Mouse (Mus musculus) heart, embryonic 16.5 days (tissue): Measurements from ENCODE around the gene Svep1. TPM values are rescaled to one million over a fixed set of nuclear protein-coding genes. Genes with fewer than 3 reads are reported as not detected.

Experiments used
- ATAC-seq: fragments of 200-750 bp; cut with Nextera tagmentation; replicated peaks from 2 replicates; pipeline ENCODE4 v1.8.0; 2017; ENCODE audit warnings: moderate number of reproducible peaks; ENCODE audit not compliant: insufficient read depth, low FRiP score; ENCODE audit errors: extremely low read depth
- H3K27ac ChIP-seq: fragments of 300-500 bp; sonication (generic); 2 replicates; pipeline ENCODE4 v1.5.1; 2014; ENCODE audit warnings: mild to moderate bottlenecking, low read length, control low read depth, moderate library complexity
- H3K27me3 ChIP-seq: fragments of 300-500 bp; sonication (generic); 2 replicates; pipeline ENCODE4 v1.6.1; 2014; ENCODE audit warnings: low read length, mixed read lengths; ENCODE audit not compliant: control insufficient read depth, insufficient read depth
- H3K36me3 ChIP-seq: fragments of 300-500 bp; sonication (generic); 2 replicates; pipeline ENCODE4 v1.6.1; 2014; ENCODE audit not compliant: control insufficient read depth, insufficient read depth
- H3K4me1 ChIP-seq: fragments of 300-500 bp; sonication (generic); 2 replicates; pipeline ENCODE4 v1.6.1; 2014; ENCODE audit warnings: low read length, mixed read lengths; ENCODE audit not compliant: control insufficient read depth, insufficient read depth
- H3K4me2 ChIP-seq: fragments of 300-500 bp; sonication (generic); 2 replicates; pipeline ENCODE4 v1.6.1; 2014; ENCODE audit warnings: low read depth, mild to moderate bottlenecking, control low read depth, low read length
- H3K4me3 ChIP-seq: fragments of 300-500 bp; sonication (generic); 2 replicates; pipeline ENCODE4 v1.5.1; 2014; ENCODE audit warnings: mild to moderate bottlenecking, control low read depth, low read length
- H3K9ac ChIP-seq: fragments of 300-500 bp; sonication (generic); 2 replicates; pipeline ENCODE4 v1.6.1; 2014; ENCODE audit warnings: low read length, control low read depth
- H3K9me3 ChIP-seq: fragments of 300-500 bp; sonication (generic); replicated peaks from 2 replicates; pipeline ENCODE4 v1.6.1; 2016; ENCODE audit warnings: low read length; ENCODE audit not compliant: control insufficient read depth
- WGBS: fragments of 180-500 bp; shearing (Covaris S2); extraction: QIAGEN DNeasy Blood & Tissue Kit; methylation state at CpG from one replicate; pipeline ENCODE4 v1.1.7; 2014; 5-methylcytosine and 5-hydroxymethylcytosine counted together
- polyA plus RNA-seq: library from polyadenylated mRNA; unstranded; fragments of >200 nt; fragmentation: Nextera tagmentation; extraction: Ambion mirVana; gene quantifications from 2 replicates; pipeline ENCODE4 v1.2.1, GENCODE M21; 2015

The Svep1 gene
- polyA plus RNA-seq, 1 experiment from 2014 or later = 1.3 TPM

GRCm38 (mm10) chr4:58085340-58085739 is 121.3 kb downstream of the Svep1 start:
- Histone ChIP-seq H3K9me3 (no peaks in the 10 kb centered on the region; the same call in 1 of the 2 replicates), H3K27ac (no peak overlapping the region), H3K9ac (no peak overlapping the region), H3K4me2 (no peak overlapping the region), H3K36me3 (no peaks in the 10 kb centered on the region), H3K27me3 (no peaks in the 10 kb centered on the region), H3K4me1 (no peaks in the 10 kb centered on the region; the same call in 1 of the 2 replicates), H3K4me3 (no peak overlapping the region)
- 86% methylated on average over 3 of the region's 3 CpGs for WGBS
- ATAC-seq = no peak

- no peak overlapping the region for H3K9ac ChIP-seq
- H3K4me3 ChIP-seq = no peak overlapping the region
- ATAC-seq = no peak
- WGBS = 95% methylated on average over 5 of the region's 5 CpGs
- no peak overlapping the region for H3K4me2 ChIP-seq
- no peak overlapping the region for H3K27ac ChIP-seq
- H3K9me3 ChIP-seq = no peaks in the 10 kb centered on the region; the same call in 1 of the 2 replicates
- no peaks in the 10 kb centered on the region for H3K36me3 ChIP-seq
- H3K4me1 ChIP-seq = no peaks in the 10 kb centered on the region; the same call in 1 of the 2 replicates
- no peaks in the 10 kb centered on the region for H3K27me3 ChIP-seq
Measured at GRCm38 (mm10) chr4:58084155-58084554, 122.5 kb downstream of the Svep1 start.

GRCm38 (mm10) chr4:58082588-58082987 is 124.1 kb downstream of the Svep1 start:
- ATAC-seq = no peak
- H3K27me3 ChIP-seq = no peaks in the 10 kb centered on the region
- WGBS = 12% methylated on average over 5 of the region's 5 CpGs
- H3K36me3 ChIP-seq = no peaks in the 10 kb centered on the region
- no peaks in the 10 kb centered on the region; the same call in 1 of the 2 replicates for H3K4me1 ChIP-seq
- H3K4me2 ChIP-seq = no peak overlapping the region
- H3K9ac ChIP-seq = no peak overlapping the region
- no peak overlapping the region for H3K4me3 ChIP-seq
- no peaks in the 10 kb centered on the region; the same call in 1 of the 2 replicates for H3K9me3 ChIP-seq
- no peak overlapping the region for H3K27ac ChIP-seq

GRCm38 (mm10) chr4:58079631-58080030 is 127.0 kb downstream of the Svep1 start:
- no peaks in the 10 kb centered on the region for H3K27me3 ChIP-seq
- no peaks in the 10 kb centered on the region for H3K9me3 ChIP-seq
- no peak overlapping the region for H3K27ac ChIP-seq
- ATAC-seq = no peak
- H3K36me3 ChIP-seq = no peaks in the 10 kb centered on the region
- no peaks in the 10 kb centered on the region; the same call in 1 of the 2 replicates for H3K4me1 ChIP-seq
- H3K4me3 ChIP-seq = no peak overlapping the region
- H3K9ac ChIP-seq = no peak overlapping the region
- WGBS = 28% methylated on average over 10 of the region's 10 CpGs
- peak overlapping the region; percentile 49 for H3K4me2 ChIP-seq

GRCm38 (mm10) chr4:58077950-58078349 is 128.7 kb downstream of the Svep1 start:
- Histone ChIP-seq H3K4me2 (no peak overlapping the region), H3K36me3 (no peaks in the 10 kb centered on the region), H3K9me3 (no peaks in the 10 kb centered on the region), H3K9ac (no peak overlapping the region), H3K4me3 (no peak overlapping the region), H3K27ac (no peak overlapping the region), H3K4me1 (no peaks in the 10 kb centered on the region; the same call in 1 of the 2 replicates), H3K27me3 (no peaks in the 10 kb centered on the region)
- ATAC-seq = no peak
- WGBS = 50% methylated on average over 6 of the region's 6 CpGs

- no peaks in the 10 kb centered on the region for H3K27me3 ChIP-seq
- H3K4me1 ChIP-seq = no peaks in the 10 kb centered on the region; the same call in 1 of the 2 replicates
- H3K9me3 ChIP-seq = no peaks in the 10 kb centered on the region
- no peak overlapping the region for H3K4me3 ChIP-seq
- no peak overlapping the region for H3K4me2 ChIP-seq
- WGBS = 91% methylated on average over 4 of the region's 4 CpGs
- no peak overlapping the region for H3K9ac ChIP-seq
- no peak overlapping the region for H3K27ac ChIP-seq
- no peak for ATAC-seq
- H3K36me3 ChIP-seq = no peaks in the 10 kb centered on the region
Measured at GRCm38 (mm10) chr4:58077536-58077935, 129.1 kb downstream of the Svep1 start.

- H3K9me3 ChIP-seq = no peaks in the 10 kb centered on the region
- H3K4me1 ChIP-seq = no peaks in the 10 kb centered on the region
- H3K4me2 ChIP-seq = no peak overlapping the region
- no peaks in the 10 kb centered on the region for H3K27me3 ChIP-seq
- no peak for ATAC-seq
- no peak overlapping the region for H3K27ac ChIP-seq
- no peaks in the 10 kb centered on the region for H3K36me3 ChIP-seq
- H3K4me3 ChIP-seq = no peak overlapping the region
- H3K9ac ChIP-seq = no peak overlapping the region
- 78% methylated on average over 12 of the region's 12 CpGs for WGBS
Measured at GRCm38 (mm10) chr4:58072888-58073287, 133.8 kb downstream of the Svep1 start.

GRCm38 (mm10) chr4:58068886-58069285 is 137.8 kb downstream of the Svep1 start:
- Histone ChIP-seq H3K4me2 (no peak overlapping the region), H3K36me3 (no peaks in the 10 kb centered on the region), H3K4me1 (no peaks in the 10 kb centered on the region), H3K9ac (no peak overlapping the region), H3K9me3 (no peaks in the 10 kb centered on the region), H3K27me3 (no peaks in the 10 kb centered on the region), H3K27ac (no peak overlapping the region), H3K4me3 (no peak overlapping the region)
- 90% methylated on average over 5 of the region's 5 CpGs for WGBS
- no peak for ATAC-seq

GRCm38 (mm10) chr4:58064721-58065120 is 141.9 kb downstream of the Svep1 start:
- H3K36me3 ChIP-seq = no peaks in the 10 kb centered on the region
- H3K9ac ChIP-seq = no peak overlapping the region
- WGBS = 63% methylated on average over 2 of the region's 2 CpGs
- no peak overlapping the region for H3K4me2 ChIP-seq
- H3K4me3 ChIP-seq = no peak overlapping the region
- H3K27me3 ChIP-seq = no peaks in the 10 kb centered on the region
- H3K9me3 ChIP-seq = no peaks in the 10 kb centered on the region
- no peak for ATAC-seq
- no peak overlapping the region for H3K27ac ChIP-seq
- no peaks in the 10 kb centered on the region for H3K4me1 ChIP-seq
